Mouse (Mus musculus): ENCODE data around the gene Npr1.

Npr1 gene

GRCm38 (mm10) chr3:90475831-90476611, 10.4 kb upstream of the Npr1 start, which contains the start of gene Ilf2:
Gene Ilf2 (plus strand): TSS chr3:90476126.
- DNase-seq (ENCODE audit: low read depth, low spot score), result peak; percentile 98

GRCm38 (mm10) chr3:90475151-90475830, 9.6 kb upstream of the Npr1 start:
- DNase-seq (ENCODE audit: low read depth, low spot score), result peak; percentile 31

GRCm38 (mm10) chr3:90472213-90472612, 6.5 kb upstream of the Npr1 start:
- peak; percentile 79 for DNase-seq (ENCODE audit: low read depth, low spot score)

- DNase-seq (ENCODE audit: low read depth, low spot score), result no peak
Observed at GRCm38 (mm10) chr3:90467618-90468300, 2.1 kb upstream of the Npr1 start.

- peak; percentile 32 for DNase-seq (ENCODE audit: low read depth, low spot score)
Observed at GRCm38 (mm10) chr3:90466311-90466766, 673 bp upstream of the Npr1 start.

GRCm38 (mm10) chr3:90465081-90465685, 483 bp downstream of the Npr1 start:
- peak; percentile 39 for DNase-seq (ENCODE audit: low read depth, low spot score)

- no peak for DNase-seq (ENCODE audit: low read depth, low spot score)
Observed at GRCm38 (mm10) chr3:90464552-90465080, 1.1 kb downstream of the Npr1 start.

GRCm38 (mm10) chr3:90462579-90462978, 3.1 kb downstream of the Npr1 start:
- no peak for DNase-seq (ENCODE audit: low read depth, low spot score)

- DNase-seq (ENCODE audit: low read depth, low spot score), result no peak
Observed at GRCm38 (mm10) chr3:90461935-90462334, 3.7 kb downstream of the Npr1 start.

- no peak for DNase-seq (ENCODE audit: low read depth, low spot score)
Observed at GRCm38 (mm10) chr3:90460315-90460714, 5.4 kb downstream of the Npr1 start.

GRCm38 (mm10) chr3:90459727-90460126, 5.9 kb downstream of the Npr1 start:
- DNase-seq (ENCODE audit: low read depth, low spot score), result no peak

- DNase-seq (ENCODE audit: low read depth, low spot score), result no peak
Observed at GRCm38 (mm10) chr3:90454931-90455330, 10.7 kb downstream of the Npr1 start.

GRCm38 (mm10) chr3:90451396-90452095, 14.1 kb downstream of the Npr1 start:
- no peak for DNase-seq (ENCODE audit: low read depth, low spot score)

- DNase-seq (ENCODE audit: low read depth, low spot score), result no peak
Observed at GRCm38 (mm10) chr3:90450874-90451273, 14.8 kb downstream of the Npr1 start.

GRCm38 (mm10) chr3:90448626-90449025, 17.0 kb downstream of the Npr1 start:
- DNase-seq (ENCODE audit: low read depth, low spot score), result no peak

- no peak for DNase-seq (ENCODE audit: low read depth, low spot score)
Observed at GRCm38 (mm10) chr3:90447123-90447494, 18.6 kb downstream of the Npr1 start.

- peak; percentile 23 for DNase-seq (ENCODE audit: low read depth, low spot score)
Observed at GRCm38 (mm10) chr3:90446389-90447122, 19.1 kb downstream of the Npr1 start.

GRCm38 (mm10) chr3:90445417-90446200, 20.1 kb downstream of the Npr1 start:
- no peak for DNase-seq (ENCODE audit: low read depth, low spot score)

GRCm38 (mm10) chr3:90443977-90444376, 21.7 kb downstream of the Npr1 start:
- DNase-seq (ENCODE audit: low read depth, low spot score), result no peak

Data from CD4-positive helper T cell, adult 2 months (primary cell).